8 mouse cellular contexts compared by ENCODE assay signal in the genomic region with DNA sequence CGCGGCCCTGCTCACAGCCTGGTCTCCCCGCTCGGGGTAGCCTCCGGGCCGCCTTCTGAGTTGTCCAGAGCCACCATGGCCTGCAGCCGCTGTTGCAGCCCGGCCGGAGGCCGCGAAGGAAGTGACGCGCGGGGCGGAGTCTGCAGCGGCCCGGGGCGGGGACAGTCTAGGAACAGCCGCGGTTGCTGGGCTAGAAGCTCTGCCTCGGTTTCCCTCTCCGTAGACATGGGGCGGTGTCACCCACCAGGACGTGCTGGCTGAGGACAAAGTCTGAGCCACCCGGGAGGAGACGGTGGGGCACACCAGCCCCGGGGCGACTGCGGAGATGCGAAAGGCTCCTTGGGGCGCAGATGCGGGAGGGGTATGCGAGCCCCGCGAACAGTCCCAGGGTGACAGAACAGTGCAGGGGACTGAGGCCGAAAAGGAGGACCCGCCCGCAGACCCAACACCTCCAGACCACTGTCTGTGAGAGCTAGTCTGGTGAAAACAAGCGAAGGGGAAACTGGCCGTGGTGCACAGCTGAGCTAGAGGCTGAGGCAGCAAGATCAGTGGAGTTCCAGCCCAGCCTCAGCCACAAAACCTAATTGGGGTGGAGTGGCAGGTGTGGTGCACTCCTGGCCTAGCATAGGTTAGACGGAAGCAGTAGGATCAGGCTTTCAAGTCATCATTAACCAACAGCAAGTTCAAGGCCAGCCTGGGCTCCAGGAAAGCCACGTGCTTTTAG. TPM values are rescaled to one million over a fixed set of nuclear protein-coding genes. Genes with fewer than 3 reads are reported as not detected.
A peak's percentile ranks its signal among the peaks of the same experiment; 100 is the strongest.
DNase-seq lines count a peak whose midpoint lies in the region; ATAC-seq and TF ChIP-seq lines count a peak whose summit lies in the region.

A gene (plus strand): TSS at position 164 of the 724 bp plus-strand sequence.

- peak within 1 kb of the TSS; percentile 39; the same call in 1 of the 2 replicates for H3K27ac ChIP-seq in hindbrain, embryonic 11.5 days (ENCODE audit: low read depth, low read length)
- H3K27ac ChIP-seq in lung, postnatal 0 days (ENCODE audit: low read length), result peak within 1 kb of the TSS; percentile 82

- H3K9me3 ChIP-seq in hindbrain, embryonic 11.5 days (ENCODE audit: control insufficient read depth, low read length), result no peaks in the 10 kb centered on the region
- no peaks in the 10 kb centered on the region for H3K9me3 ChIP-seq in lung, postnatal 0 days (ENCODE audit: low read length)

- no peaks in the 10 kb centered on the region for H3K36me3 ChIP-seq in hindbrain, embryonic 11.5 days (ENCODE audit: control insufficient read depth, insufficient read depth, low read length)
- H3K36me3 ChIP-seq in lung, postnatal 0 days (ENCODE audit: insufficient read depth, low read length), result 0 out of 2 replicates have a peak, but pooled peaks cover 3% of the 10 kb centered on the region

- TF ChIP-seq CTCF in lung, postnatal 0 days (IDR thresholded peaks at IDR 0.05), result no peak

- ATAC-seq in hindbrain, embryonic 11.5 days (ENCODE audit: low FRiP score), result peak; percentile 83
- ATAC-seq in lung, postnatal 0 days, result peak; percentile 87

- H3K4me3 ChIP-seq in hindbrain, embryonic 11.5 days (ENCODE audit: low read depth, low read length), result peak within 1 kb of the TSS; percentile 82
- H3K4me3 ChIP-seq in lung, postnatal 0 days (ENCODE audit: low read depth, low read length), result peak within 1 kb of the TSS; percentile 76

- TF ChIP-seq EP300 in lung, postnatal 0 days (IDR thresholded peaks at IDR 0.05), result no peak

- H3K27me3 ChIP-seq in hindbrain, embryonic 11.5 days (ENCODE audit: control insufficient read depth, insufficient read depth, low read length), result peaks cover 46% of the 10 kb centered on the region
- H3K27me3 ChIP-seq in lung, postnatal 0 days (replicated peaks; ENCODE audit: insufficient read depth, low read length), result peaks cover 27% of the 10 kb centered on the region

- DNase-seq in MN1 (ENCODE audit: low spot score), result peak; percentile 91
- DNase-seq in cerebellum, adult 9-11 months, result peak; percentile 87
- peak; percentile 65 to 82 for DNase-seq in frontal cortex, postnatal 10 days (ENCODE audit: low spot score in 2 of 2)
- peak; percentile 89 for DNase-seq in hindbrain, embryonic 11.5 days (ENCODE audit: low spot score)
- DNase-seq in layer of hippocampus, postnatal 10 days (ENCODE audit: low spot score in 2 of 2), result peak; percentile 85 to 88
- DNase-seq in lung, postnatal 0 days (ENCODE audit: low spot score), result peak; percentile 89
- peak; percentile 69 for DNase-seq in ovary, adult 18-20 months (ENCODE audit: low spot score)
- peak; percentile 70 to 82 for DNase-seq in thymus, postnatal 10 days (ENCODE audit: low spot score in 2 of 2)

- peak within 1 kb of the TSS; percentile 92 for H3K4me2 ChIP-seq in hindbrain, embryonic 11.5 days (replicated peaks; ENCODE audit: low read depth, low read length)
- peak within 1 kb of the TSS; percentile 88 for H3K4me2 ChIP-seq in lung, postnatal 0 days (replicated peaks; ENCODE audit: low read depth, low read length)

- H3K4me1 ChIP-seq in hindbrain, embryonic 11.5 days (replicated peaks; ENCODE audit: control insufficient read depth, insufficient read depth, low read length), result peaks cover 26% of the 10 kb centered on the region
- H3K4me1 ChIP-seq in lung, postnatal 0 days (ENCODE audit: insufficient read depth, low read depth, low read length), result peaks cover 21% of the 10 kb centered on the region; the same call in 1 of the 2 replicates

- 2% methylated on average over 41 of the region's 42 CpGs for WGBS in hindbrain, embryonic 11.5 days
- WGBS in lung, postnatal 0 days, result 2% methylated on average over 42 of the region's 42 CpGs

- peak within 1 kb of the TSS; percentile 91 for H3K9ac ChIP-seq in hindbrain, embryonic 11.5 days (ENCODE audit: low read depth, low read length)
- peak within 1 kb of the TSS; percentile 92 for H3K9ac ChIP-seq in lung, postnatal 0 days (replicated peaks; ENCODE audit: low read depth)

RNA-seq across cellular contexts. Expression of the gene that starts here (rescaled TPM):
- 0.26 and 0.36 TPM in 2 replicates for polyA plus RNA-seq in hindbrain, embryonic 11.5 days (2014; fragmentation: Nextera tagmentation; extraction: Ambion mirVana)
- total RNA-seq in layer of hippocampus, postnatal 10 days (2021), result 1 to 10 TPM; 7.5 TPM
- polyA plus RNA-seq in lung, postnatal 0 days (2015; fragmentation: Nextera tagmentation; extraction: Ambion mirVana), result 1.6 and 1.7 TPM in 2 replicates

Comparison
In these comparisons a context has a peak if more than half of its experiments do, and no peak if none do; other contexts are left out.
1. Peak in every context shown above with its lines: DNase-seq, ATAC-seq, H3K4me3 ChIP-seq and H3K27ac ChIP-seq.
2. Peak in DNase-seq, ATAC-seq, H3K4me3 ChIP-seq, H3K27ac ChIP-seq, H3K9ac ChIP-seq and H3K4me2 ChIP-seq in hindbrain, embryonic 11.5 days; RNA of the gene not detected or under 1 TPM.